Mouse (Mus musculus) gastrocnemius, postnatal 10 days (tissue): ENCODE data around the gene Scfd1. TPM values are rescaled to one million over a fixed set of nuclear protein-coding genes. Genes with fewer than 3 reads are reported as not detected.

Source experiments
- DNase-seq: peaks from one replicate; pipeline ENCODE4 v3.0.0; 2021; ENCODE audit warnings: mixed read lengths
- long read RNA-seq, 2 experiments: library from polyadenylated mRNA; stranded (forward); transcript quantifications; one replicate each; pipeline ENCODE4 v2.0.0; 2021
- total RNA-seq, 2 experiments: library from RNA; stranded (reverse); gene quantifications; 2 replicates each; pipeline ENCODE4 v1.2.3; 2021

Scfd1 gene
- 10 to 100 TPM; 30.7 to 30.9 TPM for total RNA-seq
- long read RNA-seq, experiment 1, transcript Scfd1-201 (25 exons, 2,096 nt), result major isoform, 37 of 44 reads
- long read RNA-seq, experiment 1, partial matches to known transcripts, result 1 of 44 reads
- long read RNA-seq, experiment 1, other reads (novel, unspliced or antisense), result 6 of 44 reads
- long read RNA-seq, experiment 2, transcript Scfd1-201 (25 exons, 2,096 nt), result major isoform, 36 of 39 reads
- long read RNA-seq, experiment 2, partial matches to known transcripts, result 1 of 39 reads
- long read RNA-seq, experiment 2, other reads (novel, unspliced or antisense), result 2 of 39 reads

GRCm38 (mm10) chr12:51377003-51377887, at the start of gene Scfd1:
TSS of gene Scfd1 (plus strand) at chr12:51377510.
- DNase-seq, result peak; percentile 90

GRCm38 (mm10) chr12:51337014-51337413, 40.3 kb upstream of the Scfd1 start:
- DNase-seq, result no peak

- DNase-seq, result no peak
Measured at GRCm38 (mm10) chr12:51346121-51346520, 31.2 kb upstream of the Scfd1 start.

GRCm38 (mm10) chr12:51347988-51348697, 29.2 kb upstream of the Scfd1 start, which contains the start of gene G2e3:
TSS of gene G2e3 (plus strand) at chr12:51348061.
- peak; percentile 85 for DNase-seq

GRCm38 (mm10) chr12:51348698-51348998, 28.7 kb upstream of the Scfd1 start:
- no peak for DNase-seq

GRCm38 (mm10) chr12:51355296-51355695, 22.0 kb upstream of the Scfd1 start:
- DNase-seq, result peak; percentile 6

GRCm38 (mm10) chr12:51361294-51361693, 16.0 kb upstream of the Scfd1 start:
- DNase-seq, result no peak

GRCm38 (mm10) chr12:51362898-51363297, 14.4 kb upstream of the Scfd1 start:
- no peak for DNase-seq

GRCm38 (mm10) chr12:51368504-51368903, 8.8 kb upstream of the Scfd1 start:
- no peak for DNase-seq

GRCm38 (mm10) chr12:51377888-51378190, 529 bp downstream of the Scfd1 start:
- no peak for DNase-seq

GRCm38 (mm10) chr12:51399871-51400270, 22.6 kb downstream of the Scfd1 start:
- no peak for DNase-seq

- peak; percentile 7 for DNase-seq
Measured at GRCm38 (mm10) chr12:51402060-51402698, 24.9 kb downstream of the Scfd1 start.

GRCm38 (mm10) chr12:51403987-51404586, 26.8 kb downstream of the Scfd1 start:
- no peak for DNase-seq

- no peak for DNase-seq
Measured at GRCm38 (mm10) chr12:51411362-51411761, 34.1 kb downstream of the Scfd1 start.

- DNase-seq, result no peak
Measured at GRCm38 (mm10) chr12:51437541-51437940, 60.2 kb downstream of the Scfd1 start.

- DNase-seq, result no peak
Measured at GRCm38 (mm10) chr12:51438311-51438710, 61.0 kb downstream of the Scfd1 start.

GRCm38 (mm10) chr12:51449303-51449702, 72.0 kb downstream of the Scfd1 start:
- no peak for DNase-seq

- no peak for DNase-seq
Measured at GRCm38 (mm10) chr12:51470881-51471280, 93.6 kb downstream of the Scfd1 start.

GRCm38 (mm10) chr12:51481246-51481645, 103.9 kb downstream of the Scfd1 start:
- no peak for DNase-seq

- no peak for DNase-seq
Measured at GRCm38 (mm10) chr12:51492040-51492439, 114.7 kb downstream of the Scfd1 start.

- DNase-seq, result no peak
Measured at GRCm38 (mm10) chr12:51493476-51493875, 116.2 kb downstream of the Scfd1 start.

- no peak for DNase-seq
Measured at GRCm38 (mm10) chr12:51494641-51495040, 117.3 kb downstream of the Scfd1 start.
